Mouse (Mus musculus) forelimb bud, embryonic 11.5 days (tissue): ENCODE measurements around the gene Vwa5b1.

Experiments
- DNase-seq: peaks from one replicate; pipeline ENCODE4 v3.0.0-alpha.2; 2012; ENCODE audit warnings: low read depth, low spot score

Vwa5b1 gene

GRCm38 (mm10) chr4:138533877-138534276, 101.8 kb downstream of the Vwa5b1 start:
- DNase-seq, result no peak

GRCm38 (mm10) chr4:138531761-138532160, 103.9 kb downstream of the Vwa5b1 start:
- no peak for DNase-seq

- no peak for DNase-seq
Observed at GRCm38 (mm10) chr4:138530011-138530410, 105.7 kb downstream of the Vwa5b1 start.

GRCm38 (mm10) chr4:138525684-138526083, 110.0 kb downstream of the Vwa5b1 start:
- no peak for DNase-seq

- no peak for DNase-seq
Observed at GRCm38 (mm10) chr4:138524769-138525168, 110.9 kb downstream of the Vwa5b1 start.

GRCm38 (mm10) chr4:138523775-138524174, 111.9 kb downstream of the Vwa5b1 start:
- no peak for DNase-seq

- DNase-seq, result no peak
Observed at GRCm38 (mm10) chr4:138522296-138522695, 113.4 kb downstream of the Vwa5b1 start.

GRCm38 (mm10) chr4:138517153-138517789, 118.4 kb downstream of the Vwa5b1 start:
- DNase-seq, result no peak

GRCm38 (mm10) chr4:138516448-138516847, 119.2 kb downstream of the Vwa5b1 start:
- DNase-seq, result no peak
